ENCODE assay signal across 26 mouse cellular contexts in genomic region chr1:88536308-88536707, GRCm38 (mm10). TPM values are rescaled to one million over a fixed set of nuclear protein-coding genes. Genes with fewer than 3 reads are reported as not detected.
"Had no signal": no experiment of that assay in that cellular context is flagged by ENCODE, and none has a peak within 500 bp of the region (broad histone marks: within the 10 kb centered on the region; RNA-seq: fewer than 3 reads in every experiment).

No protein-coding gene starts in this region.

- H3K9me3 ChIP-seq: limb, embryonic 12.5 days; limb, embryonic 15.5 days; lung, embryonic 15.5 days; stomach, embryonic 15.5 days had no signal

- H3K27me3 ChIP-seq: limb, embryonic 12.5 days; limb, embryonic 15.5 days; lung, embryonic 15.5 days; stomach, embryonic 15.5 days had no signal

- DNase-seq: kidney, adult 18-20 months; kidney, adult 9 months; kidney, postnatal 14 days; kidney, postnatal 4 days; layer of hippocampus, adult 9-11 months; left cerebral cortex, postnatal 4 days; lung, adult 18-20 months; lung, postnatal 10 days; lung, postnatal 36 days; midbrain, embryonic 14.5 days; right cerebral cortex, postnatal 14 days; right cerebral cortex, postnatal 4 days; thymus, postnatal 36 days had no signal

- ATAC-seq: inflammation-experienced regulatory T-cells, adult 6 months; intestine, embryonic 16.5 days had no signal

- H3K4me2 ChIP-seq: limb, embryonic 12.5 days; limb, embryonic 15.5 days; lung, embryonic 15.5 days; stomach, embryonic 15.5 days had no signal

- H3K36me3 ChIP-seq: limb, embryonic 12.5 days; limb, embryonic 15.5 days; lung, embryonic 15.5 days; stomach, embryonic 15.5 days had no signal

- H3K9ac ChIP-seq: limb, embryonic 12.5 days; limb, embryonic 15.5 days; lung, embryonic 15.5 days; stomach, embryonic 15.5 days had no signal

- H3K4me1 ChIP-seq: limb, embryonic 12.5 days; lung, embryonic 15.5 days; stomach, embryonic 15.5 days had no signal

- H3K4me3 ChIP-seq: layer of hippocampus, adult 2 months; limb, embryonic 12.5 days; limb, embryonic 15.5 days; lung, embryonic 15.5 days; stomach, embryonic 15.5 days had no signal

- H3K27ac ChIP-seq: layer of hippocampus, adult 2 months; limb, embryonic 12.5 days; limb, embryonic 15.5 days; lung, embryonic 15.5 days; stomach, embryonic 15.5 days had no signal

RNA-seq across cellular contexts. Expression of gene Glrp1, which starts 26.4 kb away (rescaled TPM):
- total RNA-seq: layer of hippocampus, adult 2 months; left cerebral cortex, postnatal 14 days; left cerebral cortex, postnatal 4 days; midbrain, postnatal 0 days had no signal
- polyA plus RNA-seq: inflammation-experienced regulatory T-cells, adult 6 months; intestine, embryonic 16.5 days; kidney, embryonic 16.5 days; limb, embryonic 12.5 days; limb, embryonic 15.5 days; midbrain, embryonic 14.5 days; neural tube, embryonic 11.5 days; neural tube, embryonic 14.5 days; stomach, embryonic 15.5 days; urinary bladder, adult 2 months had no signal
